Mouse (Mus musculus) left cerebral cortex, postnatal 14 days (tissue): Measurements from ENCODE around the gene Trpc1. TPM values are rescaled to one million over a fixed set of nuclear protein-coding genes. Genes with fewer than 3 reads are reported as not detected.

Experiments
- DNase-seq, 2 experiments: peaks; one replicate each; pipeline ENCODE4 v3.0.0; 2021 to 2022; ENCODE audit warnings: low spot score in 2 of 2, mixed read lengths in 1 of 2
- intact Hi-C: fragments of 180-260 bp; cut with DNase I; formaldehyde crosslinking; loops from one replicate; pipeline ENCODE4 v1.15.1; 2025
- total RNA-seq, 2 experiments: library from RNA; stranded (reverse); gene quantifications; 2 replicates each; pipeline ENCODE4 v1.2.3; 2021

Trpc1 gene
- total RNA-seq, 2 experiments from 2014 or later: 48.2 to 48.3 TPM

DNA sequence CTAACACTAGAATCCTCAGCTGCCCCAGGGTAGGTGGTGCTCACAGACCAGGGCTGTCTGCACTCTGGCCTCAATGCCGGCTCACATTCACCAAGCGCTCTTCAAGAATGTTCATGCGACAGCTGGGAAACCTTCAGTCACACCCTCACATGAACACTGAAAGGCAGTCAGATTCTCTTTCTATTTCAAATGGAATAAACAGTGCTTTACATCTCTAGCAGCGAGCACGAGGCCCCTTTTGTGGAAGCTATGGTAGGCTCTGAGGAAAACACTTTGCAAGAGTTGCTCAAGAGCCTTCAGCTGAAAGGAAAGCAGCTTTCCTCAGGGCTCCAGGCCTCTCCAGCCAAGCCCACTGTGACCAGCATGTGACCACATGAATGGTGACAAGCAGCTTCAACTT is 44.8 kb downstream of the Trpc1 start:
- no peak for DNase-seq
- intact Hi-C loops: loop anchor here (5.0 kb wide), 1 partner anchor 233 kb away; no protein-coding TSS in a partner anchor

DNA sequence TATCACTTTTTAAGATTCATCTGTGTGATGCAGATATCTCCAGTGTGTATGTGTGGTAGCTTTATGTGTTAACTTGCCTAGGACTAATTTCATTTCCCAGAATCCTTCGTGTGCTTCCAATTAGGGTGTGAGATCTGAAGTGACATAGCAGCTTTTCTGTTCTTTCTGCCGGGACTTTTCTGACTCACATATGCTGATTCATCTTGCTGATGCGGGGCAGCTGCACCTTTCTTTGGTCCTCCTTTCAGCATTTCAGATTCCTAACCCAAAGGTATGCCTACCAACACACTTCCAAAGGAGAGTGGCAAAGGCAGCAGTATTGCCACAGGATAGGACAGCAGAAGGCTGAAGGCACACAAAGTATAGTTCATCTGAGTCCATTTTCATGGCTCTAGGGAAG is 46.1 kb downstream of the Trpc1 start:
- intact Hi-C loops: no loop called here

DNA sequence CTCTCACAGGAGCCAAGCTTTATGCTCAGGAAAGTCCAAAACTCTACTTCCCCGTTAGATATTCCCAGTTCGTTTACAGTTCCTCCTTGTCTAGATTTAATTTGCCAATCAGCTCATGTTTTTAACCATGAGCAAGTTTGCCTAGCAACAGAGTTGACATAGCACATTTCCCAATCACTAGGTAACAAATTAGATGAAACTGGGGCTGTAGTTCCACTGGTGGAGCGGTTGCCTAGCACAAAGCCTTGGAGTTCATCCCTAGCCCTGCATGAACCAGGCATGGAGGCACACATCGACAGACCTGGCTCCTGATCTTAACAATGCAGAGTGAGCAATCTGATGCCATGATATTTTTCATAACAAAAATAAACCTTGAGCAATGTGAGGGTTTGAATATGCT is 50.9 kb downstream of the Trpc1 start:
- intact Hi-C loops: no loop called here
- DNase-seq: peak; percentile 23 to 47

More for the DNA sequence above, 46.1 kb downstream of the Trpc1 start:
- peak in 1 of 2 experiments; percentile 38 for DNase-seq

DNA sequence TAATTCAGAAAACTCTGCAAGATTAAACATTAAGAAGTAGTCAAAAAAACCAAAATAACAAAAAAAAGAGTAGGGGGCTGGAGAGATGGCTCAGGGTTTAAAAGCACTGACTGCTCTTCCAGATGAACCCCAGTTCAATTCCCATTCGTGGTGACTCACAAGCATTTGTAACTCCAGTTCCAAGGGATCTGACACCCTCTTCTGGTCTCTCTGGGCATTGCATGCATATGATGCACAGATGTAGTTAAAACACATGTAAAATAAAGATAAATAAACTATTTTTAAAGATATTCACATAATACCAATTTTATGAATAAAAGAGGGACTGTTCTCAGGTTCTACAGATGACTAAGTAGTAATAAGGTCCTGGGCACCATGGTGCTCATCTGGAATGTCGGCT is 52.4 kb downstream of the Trpc1 start:
- peak; percentile 45 to 56 for DNase-seq
- intact Hi-C loops: no loop called here

DNA sequence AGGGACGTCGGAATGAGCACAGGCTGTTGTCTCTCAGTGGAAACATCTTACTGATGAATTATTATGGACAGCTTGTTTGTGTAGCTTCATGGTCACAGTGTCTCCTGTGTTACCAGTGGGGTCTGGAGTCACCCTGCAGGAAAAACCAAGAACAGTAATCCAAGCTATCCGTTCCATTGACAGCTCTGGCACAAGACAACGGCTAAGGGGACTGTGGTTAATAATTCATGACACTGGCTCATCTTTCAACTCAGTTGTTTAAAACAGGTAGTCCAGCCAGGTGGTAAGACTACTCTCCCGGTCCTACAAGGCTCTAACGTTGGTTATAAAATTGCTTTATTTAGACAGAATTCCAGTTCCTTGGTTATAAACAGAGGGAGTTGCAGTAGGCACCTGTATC is 53.6 kb downstream of the Trpc1 start:
- intact Hi-C loops: no loop called here
- no peak for DNase-seq

DNA sequence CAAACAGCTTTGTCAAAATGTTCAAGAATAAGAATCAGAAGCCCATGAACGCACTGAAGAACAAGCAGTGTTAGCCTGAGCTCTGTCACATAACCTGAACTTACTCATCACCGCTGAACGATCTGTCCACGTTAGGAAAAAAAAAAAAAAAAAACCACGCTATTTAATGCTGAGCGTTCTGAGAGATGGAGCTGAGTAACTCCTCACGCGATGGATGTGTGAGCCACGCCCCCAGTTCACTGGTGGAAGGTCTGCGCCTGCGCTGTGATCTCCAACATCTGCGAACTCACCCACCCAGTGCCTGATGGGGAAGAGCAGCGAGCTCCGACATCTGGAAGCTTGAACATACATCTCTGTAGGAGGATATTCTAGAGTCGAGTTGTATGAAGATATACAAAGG is 55.2 kb downstream of the Trpc1 start:
- intact Hi-C loops: no loop called here
- no peak for DNase-seq

DNA sequence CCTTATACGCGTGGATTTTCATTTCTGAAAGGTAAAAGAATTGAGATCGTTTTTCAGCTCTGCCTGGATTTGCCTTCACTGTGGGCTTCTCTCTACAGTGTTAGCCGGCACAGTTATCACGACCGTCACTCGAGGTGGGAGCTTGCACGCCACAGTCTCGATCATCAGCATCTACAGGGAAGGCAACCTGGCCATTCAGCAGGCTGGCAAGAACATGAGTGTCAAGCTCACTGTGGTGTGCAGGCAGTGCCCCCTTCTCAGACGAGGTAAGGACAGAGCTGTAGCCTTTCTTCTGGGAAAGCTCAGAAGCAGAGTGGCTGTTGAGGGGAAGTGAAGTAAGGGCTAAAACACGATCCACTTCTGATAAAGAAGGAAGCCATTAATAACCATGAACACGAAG is 55.6 kb downstream of the Trpc1 start:
- intact Hi-C loops: loop anchor here (5.0 kb wide), 1 partner anchor 162 kb away; no protein-coding TSS in a partner anchor

DNA sequence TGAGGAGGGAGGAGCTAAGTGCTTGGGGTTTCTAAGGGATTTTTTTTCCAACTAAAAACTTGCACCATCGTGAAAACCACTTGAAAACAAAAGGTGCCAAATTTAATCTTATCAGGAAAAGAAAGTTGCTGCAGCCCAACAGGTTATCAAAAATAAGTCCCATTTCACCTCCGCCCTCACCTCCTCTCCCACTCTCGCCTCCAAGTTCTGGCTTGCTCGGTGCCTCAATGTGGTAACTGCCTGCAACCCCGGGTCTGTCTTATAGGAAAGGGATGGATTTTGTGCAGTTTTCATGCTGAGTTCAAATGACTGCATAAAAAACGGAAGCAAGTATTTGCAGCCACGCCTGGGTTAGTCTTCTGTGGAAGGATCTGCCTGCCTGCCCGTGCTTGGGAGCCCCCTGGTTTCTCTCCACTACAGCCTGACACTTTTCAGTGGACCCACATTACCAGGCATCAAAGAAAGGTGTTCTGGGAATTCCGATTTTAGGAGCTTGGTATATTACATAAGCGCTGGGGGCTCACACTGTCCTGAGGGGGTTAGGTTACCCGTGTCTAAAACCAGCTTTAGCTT is 56.6 kb downstream of the Trpc1 start:
- intact Hi-C loops: loop anchor here (5.0 kb wide), 1 partner anchor 161 kb away; no protein-coding TSS in a partner anchor
- no peak for DNase-seq

More for the DNA sequence above, 55.6 kb downstream of the Trpc1 start:
- no peak for DNase-seq

DNA sequence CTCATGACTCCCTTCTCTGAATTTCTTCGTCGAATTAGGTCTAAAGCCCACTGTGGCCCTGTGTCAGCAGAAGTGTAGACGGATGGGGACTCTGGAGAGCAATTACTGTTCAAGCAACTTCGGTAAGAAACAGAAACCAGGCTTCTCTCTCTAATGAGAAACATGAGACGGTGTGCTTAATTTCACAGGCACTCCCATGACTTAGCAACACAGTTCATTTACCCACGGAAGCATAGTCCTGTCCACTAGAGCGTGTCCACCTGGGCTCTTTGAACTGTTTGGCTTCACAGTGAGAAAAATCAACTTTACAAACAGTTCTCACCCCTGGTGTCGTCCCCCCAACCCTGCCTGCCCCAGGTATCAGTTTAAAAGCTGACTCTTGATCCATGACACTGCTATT is 57.4 kb downstream of the Trpc1 start:
- intact Hi-C loops: loop anchor here (5.0 kb wide), 1 partner anchor 161 kb away; no protein-coding TSS in a partner anchor
- no peak for DNase-seq

DNA sequence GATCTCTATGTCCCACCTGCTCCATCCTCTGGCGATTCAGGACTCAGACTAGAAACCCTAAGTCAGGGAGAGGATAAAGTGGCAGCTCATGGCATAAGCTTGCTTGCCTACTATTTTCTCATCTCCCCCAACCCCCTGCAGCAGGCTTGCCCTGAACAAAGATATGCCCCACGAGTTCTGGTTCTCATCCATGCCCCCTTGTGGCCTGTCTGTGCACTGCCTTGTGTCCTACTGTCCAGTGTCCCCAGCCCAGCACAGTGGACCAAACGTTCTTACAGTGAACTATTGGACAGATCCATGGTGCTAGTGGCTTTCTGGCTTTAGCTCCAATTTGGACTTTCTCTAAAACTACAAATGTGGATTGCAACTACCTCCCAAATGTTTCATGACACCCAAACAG is 62.1 kb downstream of the Trpc1 start:
- DNase-seq: no peak
- intact Hi-C loops: no loop called here

DNA sequence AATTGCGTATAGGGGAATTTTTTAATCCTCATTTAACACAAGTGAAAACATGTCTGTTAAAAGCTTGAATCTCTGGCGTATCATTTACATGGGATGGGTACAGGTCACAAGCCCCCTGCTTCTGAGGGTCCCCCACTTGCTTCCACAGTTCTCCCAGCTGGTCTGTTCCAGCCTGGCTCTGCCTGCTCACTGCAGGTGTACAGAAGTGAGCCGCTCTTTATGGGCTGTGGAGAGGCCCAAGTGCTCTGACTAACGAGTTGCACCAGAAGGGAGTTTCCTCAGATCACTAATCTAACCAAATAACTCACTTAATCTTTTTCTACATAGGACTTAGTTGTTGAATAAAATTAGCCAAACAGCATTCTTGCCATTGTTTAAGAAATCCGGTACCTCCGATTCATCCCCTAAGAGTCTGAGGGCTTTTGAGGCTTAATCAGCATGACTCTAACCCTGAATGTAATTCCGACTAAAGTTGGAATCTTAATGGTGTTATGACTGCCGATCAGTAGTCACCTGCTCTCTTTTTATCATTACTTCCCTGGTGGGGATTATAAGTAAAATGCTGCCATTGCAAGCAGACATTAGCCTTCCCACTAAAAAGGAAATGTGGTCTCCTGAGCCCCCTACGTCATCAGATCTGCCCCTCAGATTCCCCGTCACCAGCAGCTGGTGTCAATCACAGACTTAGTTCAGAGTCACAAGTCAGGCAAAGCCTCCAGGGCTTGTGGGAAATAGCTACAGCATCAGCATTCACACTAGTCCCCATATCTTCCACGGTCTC is 64.3 kb downstream of the Trpc1 start:
- no peak for DNase-seq
- intact Hi-C loops: no loop called here

DNA sequence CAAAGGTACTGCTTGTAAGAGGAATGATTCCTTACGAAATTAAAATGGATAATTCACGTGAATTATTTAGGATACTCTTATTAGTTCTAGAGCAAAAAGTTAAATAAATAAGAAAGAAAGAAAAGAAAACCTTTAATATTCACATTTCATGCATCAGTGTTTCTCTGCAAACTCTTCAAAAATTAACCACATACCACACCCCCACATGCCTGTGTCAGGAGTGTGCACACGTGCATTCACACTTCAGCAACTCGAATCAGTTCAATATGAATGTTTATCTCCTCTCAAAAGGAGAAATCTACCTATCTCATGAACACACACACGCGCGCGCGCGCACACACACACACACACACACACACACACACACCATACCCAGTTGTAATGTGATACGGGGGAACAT is 69.5 kb downstream of the Trpc1 start:
- intact Hi-C loops: no loop called here

DNA sequence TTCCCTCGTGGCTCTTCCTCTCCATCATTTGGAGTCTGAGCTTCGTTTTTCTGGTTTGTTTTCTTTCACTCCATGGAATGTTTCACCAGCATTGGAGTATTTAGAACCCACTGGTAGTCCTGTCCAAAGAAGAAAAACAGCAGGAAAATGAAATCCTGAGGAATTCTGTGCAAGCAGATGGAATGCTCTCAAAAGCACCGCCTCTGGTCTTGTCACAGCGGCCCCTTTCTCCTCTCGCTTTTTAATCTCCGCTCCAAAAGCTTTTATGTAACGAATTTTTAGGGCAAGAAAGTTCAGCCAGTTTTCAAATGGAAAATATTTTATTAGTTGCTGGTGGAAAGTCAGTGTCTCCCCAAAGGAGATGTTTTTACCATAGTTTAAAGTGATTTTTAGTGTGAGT is 70.2 kb downstream of the Trpc1 start:
- DNase-seq: no peak
- intact Hi-C loops: no loop called here

More for the DNA sequence above, 69.5 kb downstream of the Trpc1 start:
- no peak for DNase-seq

DNA sequence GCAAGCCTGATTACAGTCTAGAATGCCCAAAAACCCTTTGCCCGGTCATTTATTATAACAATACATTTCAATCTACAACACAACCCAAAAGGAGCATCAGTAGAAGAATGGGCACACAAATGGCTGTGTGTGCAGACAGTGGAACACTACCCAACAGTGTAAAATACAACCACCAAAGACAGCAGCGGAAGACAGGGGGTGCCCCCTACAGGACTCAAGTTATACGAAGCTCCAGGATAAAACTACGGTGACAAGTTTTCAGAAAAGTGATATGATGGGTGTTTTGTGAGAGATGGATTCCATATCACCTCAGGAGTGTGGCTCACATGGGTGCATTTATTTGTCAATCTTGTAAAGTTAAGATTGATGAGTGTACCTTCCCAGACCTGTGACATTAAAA is 74.2 kb downstream of the Trpc1 start:
- no peak for DNase-seq
- intact Hi-C loops: no loop called here

DNA sequence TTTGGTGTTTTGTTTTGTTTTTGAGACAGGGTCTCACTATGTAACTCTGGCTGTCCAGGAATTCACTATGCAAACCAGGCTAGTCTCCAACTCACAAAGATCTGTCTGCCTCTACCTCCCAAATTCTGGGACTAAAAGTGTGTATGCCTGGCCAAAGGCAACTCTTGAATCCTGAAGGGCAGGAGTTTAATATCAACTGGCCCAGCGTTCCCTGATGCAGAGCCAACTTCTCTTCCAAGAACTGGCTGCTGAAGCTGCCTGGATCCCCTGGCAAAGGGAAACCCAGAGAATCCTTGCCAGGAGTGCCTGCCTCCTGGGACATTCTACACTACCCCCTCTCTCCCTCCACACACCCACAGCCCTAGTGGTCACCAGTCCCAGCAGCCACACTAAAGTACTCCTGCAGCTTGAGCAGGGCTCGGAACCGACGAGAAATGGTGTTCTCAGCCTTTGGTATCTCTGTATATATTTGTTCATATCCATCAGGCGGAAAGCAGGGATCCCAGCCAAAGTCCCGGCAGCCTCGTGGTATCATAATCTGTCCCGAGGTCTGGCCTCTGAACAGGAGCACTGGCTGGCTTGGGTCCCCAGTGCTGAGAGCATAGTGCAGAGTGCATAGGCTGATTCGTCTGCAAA is 75.0 kb downstream of the Trpc1 start:
- intact Hi-C loops: no loop called here
- DNase-seq: peak; percentile 23 to 33

DNA sequence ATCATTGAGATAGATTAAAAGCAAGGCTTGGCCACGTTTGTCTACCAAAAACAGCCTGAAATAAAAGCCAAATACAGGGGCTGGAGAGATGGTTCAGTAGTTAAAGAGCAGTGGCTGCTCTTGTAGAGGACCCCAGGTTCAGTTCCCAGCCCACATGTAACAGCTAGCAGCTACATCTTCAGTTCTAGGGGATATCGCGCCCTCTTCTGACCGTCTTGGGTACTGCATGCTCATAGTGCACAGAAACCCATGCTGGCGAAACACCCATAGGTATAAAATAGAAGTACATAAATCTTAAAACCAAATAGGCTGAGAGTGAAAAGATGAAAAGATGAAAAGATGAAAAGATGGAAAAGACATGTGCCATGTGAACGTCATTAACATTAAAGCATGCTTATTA is 77.4 kb downstream of the Trpc1 start:
- no peak for DNase-seq
- intact Hi-C loops: no loop called here

DNA sequence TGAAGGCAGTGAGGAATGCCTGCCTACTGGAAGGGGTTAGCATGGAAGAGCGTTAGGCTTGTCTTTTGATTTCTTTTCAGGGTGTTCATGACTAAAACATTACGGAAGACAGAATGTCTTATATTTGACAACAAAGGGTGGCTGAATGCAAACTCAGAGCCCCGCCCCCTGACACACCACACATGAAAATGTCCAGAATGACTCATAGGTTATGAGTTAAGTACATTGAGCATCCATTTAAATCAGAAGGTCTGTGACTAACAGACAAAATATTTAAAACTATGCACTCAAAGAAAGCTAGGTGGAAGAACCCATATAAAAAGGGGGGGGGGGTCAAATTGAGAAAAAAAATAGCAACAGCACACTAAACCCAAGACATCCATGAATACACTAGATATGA is 77.8 kb downstream of the Trpc1 start:
- no peak for DNase-seq
- intact Hi-C loops: no loop called here

DNA sequence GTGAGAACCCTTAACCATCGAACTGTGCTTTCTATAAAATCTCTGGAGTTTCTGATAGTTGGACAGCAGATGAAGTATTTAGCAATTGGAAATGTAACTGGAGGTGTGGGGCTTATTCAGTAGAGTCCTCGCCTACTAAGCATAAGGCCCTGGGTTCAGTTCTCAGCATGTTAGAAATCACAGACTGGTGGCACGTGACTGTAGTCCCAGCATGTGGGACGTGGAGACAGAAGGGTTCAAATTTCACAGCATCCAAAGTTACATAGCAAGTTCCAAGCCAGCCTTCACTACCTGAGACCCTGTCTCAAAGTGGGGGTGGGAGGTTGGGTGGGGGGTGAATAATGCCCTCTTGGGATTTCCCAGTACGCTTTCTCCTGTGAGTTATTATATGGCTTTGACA is 81.9 kb downstream of the Trpc1 start:
- intact Hi-C loops: no loop called here
- DNase-seq: no peak

DNA sequence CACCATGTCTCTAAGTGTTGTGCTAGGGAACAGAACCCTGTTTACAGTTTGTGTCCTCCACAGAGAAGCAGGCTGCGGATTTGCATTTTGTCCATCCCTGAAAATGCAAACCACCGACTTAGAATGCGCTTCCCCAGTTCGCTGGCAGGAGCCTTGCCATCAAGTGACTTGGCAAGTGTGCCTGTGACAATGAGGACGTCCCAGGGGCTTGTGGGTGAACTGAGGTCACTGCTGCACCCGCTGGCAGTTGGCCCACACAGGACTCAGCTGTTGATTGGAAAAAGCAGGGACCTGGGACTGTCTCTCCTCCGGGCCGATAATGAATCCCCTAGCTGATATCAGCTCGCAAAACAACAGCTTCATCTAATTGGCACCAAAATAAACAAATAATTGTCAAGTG is 82.3 kb downstream of the Trpc1 start:
- intact Hi-C loops: no loop called here
- DNase-seq: peak; percentile 57 to 60

DNA sequence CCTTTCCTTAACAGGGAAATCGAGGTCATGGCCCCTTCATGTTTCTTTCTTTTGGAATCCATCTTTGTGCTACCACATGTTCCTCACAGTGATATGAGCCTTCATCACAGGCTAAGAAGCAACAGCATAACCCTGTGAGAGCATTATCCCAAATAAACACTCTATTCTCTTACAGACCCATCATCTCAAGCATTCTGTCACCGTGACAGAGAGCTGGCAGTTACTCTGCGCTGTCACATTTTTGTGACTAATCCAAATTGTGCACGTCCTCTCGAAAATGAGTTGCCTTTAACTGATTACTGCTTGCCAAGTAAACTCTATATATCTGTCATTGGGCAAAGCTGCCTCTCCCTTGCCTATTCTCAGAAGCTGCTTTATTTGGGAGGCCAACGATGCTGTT is 84.3 kb downstream of the Trpc1 start:
- intact Hi-C loops: no loop called here
- no peak for DNase-seq
